Mouse (Mus musculus): ENCODE results near the gene Klf1.
"Not testable (repeated sequence)": the region's sequence is repeated elsewhere in the genome, so short reads cannot be mapped to it uniquely, and the experiment has no call there.

Klf1 gene

GRCm38 (mm10) chr8:84907493-84907892, 5.8 kb downstream of the Klf1 start:
- no peak for DNase-seq (ENCODE audit: low spot score)

GRCm38 (mm10) chr8:84907979-84908378, 6.3 kb downstream of the Klf1 start:
- not testable (repeated sequence) for DNase-seq (ENCODE audit: low spot score)

- DNase-seq (ENCODE audit: low spot score), result peak; percentile 90
These were observed 6.9 kb downstream of the Klf1 start, which contains the start of gene Dnase2a for GRCm38 (mm10) chr8:84908421-84909161. Dnase2a (plus strand) TSS chr8:84908560.

- no peak for DNase-seq (ENCODE audit: low spot score)
These were observed 7.5 kb downstream of the Klf1 start for GRCm38 (mm10) chr8:84909162-84909767.

GRCm38 (mm10) chr8:84909949-84910348, 8.2 kb downstream of the Klf1 start:
- DNase-seq (ENCODE audit: low spot score), result no peak

GRCm38 (mm10) chr8:84910551-84910950, 8.8 kb downstream of the Klf1 start:
- DNase-seq (ENCODE audit: low spot score), result no peak

GRCm38 (mm10) chr8:84911854-84912253, 10.1 kb downstream of the Klf1 start:
- no peak for DNase-seq (ENCODE audit: low spot score)

- no peak for DNase-seq (ENCODE audit: low spot score)
These were observed 10.7 kb downstream of the Klf1 start for GRCm38 (mm10) chr8:84912391-84912790.

- peak; percentile 80 for DNase-seq (ENCODE audit: low spot score)
These were observed 11.3 kb downstream of the Klf1 start for GRCm38 (mm10) chr8:84912895-84913501.

- no peak for DNase-seq (ENCODE audit: low spot score)
These were observed 11.8 kb downstream of the Klf1 start for GRCm38 (mm10) chr8:84913502-84913900.

GRCm38 (mm10) chr8:84913960-84914359, 12.2 kb downstream of the Klf1 start:
- no peak for DNase-seq (ENCODE audit: low spot score)

GRCm38 (mm10) chr8:84915269-84915668, 13.5 kb downstream of the Klf1 start:
- peak; percentile 62 for DNase-seq (ENCODE audit: low spot score)

GRCm38 (mm10) chr8:84917781-84918180, 16.1 kb downstream of the Klf1 start:
- DNase-seq (ENCODE audit: low spot score), result no peak

GRCm38 (mm10) chr8:84918646-84919045, 16.9 kb downstream of the Klf1 start:
- no peak for DNase-seq (ENCODE audit: low spot score)

GRCm38 (mm10) chr8:84921596-84921995, 19.9 kb downstream of the Klf1 start:
- no peak for DNase-seq (ENCODE audit: low spot score)

- no peak for DNase-seq (ENCODE audit: low spot score)
These were observed 23.8 kb downstream of the Klf1 start for GRCm38 (mm10) chr8:84925557-84925956.

GRCm38 (mm10) chr8:84927513-84927912, 25.8 kb downstream of the Klf1 start:
- DNase-seq (ENCODE audit: low spot score), result no peak

GRCm38 (mm10) chr8:84928456-84929306, 27.0 kb downstream of the Klf1 start:
- peak; percentile 68 for DNase-seq (ENCODE audit: low spot score)

- no peak for DNase-seq (ENCODE audit: low spot score)
These were observed 28.9 kb downstream of the Klf1 start for GRCm38 (mm10) chr8:84930582-84930981.

GRCm38 (mm10) chr8:84933767-84934559, 32.2 kb downstream of the Klf1 start:
- no peak for DNase-seq (ENCODE audit: low spot score)

GRCm38 (mm10) chr8:84934860-84935259, 33.1 kb downstream of the Klf1 start:
- peak; percentile 66 for DNase-seq (ENCODE audit: low spot score)
